Mouse (Mus musculus): ENCODE measurements around the gene Dpp10. TPM values are rescaled to one million over a fixed set of nuclear protein-coding genes. Genes with fewer than 3 reads are reported as not detected.

Gene Dpp10
- polyA plus RNA-seq, 1 experiment from 2014 or later: 0.04 TPM

GRCm38 (mm10) chr1:123801206-123801605 lies 244.2 kb downstream of the Dpp10 start:
- no peaks in the 10 kb centered on the region for H3K36me3 ChIP-seq
- H3K27me3 ChIP-seq (ENCODE audit: low read depth, poor library complexity, severe bottlenecking): no peaks in the 10 kb centered on the region
- H3K4me1 ChIP-seq: no peaks in the 10 kb centered on the region
- no peaks in the 10 kb centered on the region for H3K9me3 ChIP-seq (replicated peaks)
- no peak for DNase-seq (ENCODE audit: low spot score)
- H3K4me3 ChIP-seq: no peak overlapping the region
- H3K27ac ChIP-seq (replicated peaks): no peak overlapping the region
- WGBS: 19% methylated on average over 1 of the region's 1 CpGs

- DNase-seq (ENCODE audit: low spot score): no peak
- Histone ChIP-seq H3K36me3 (no peaks in the 10 kb centered on the region), H3K27ac (replicated peaks) (no peak overlapping the region), H3K4me3 (no peak overlapping the region), H3K27me3 (ENCODE audit: low read depth, poor library complexity, severe bottlenecking) (no peaks in the 10 kb centered on the region), H3K9me3 (replicated peaks) (no peaks in the 10 kb centered on the region), H3K4me1 (no peaks in the 10 kb centered on the region)
- 90% methylated on average over 2 of the region's 2 CpGs for WGBS
These were observed 279.8 kb downstream of the Dpp10 start for GRCm38 (mm10) chr1:123765511-123765910.

GRCm38 (mm10) chr1:123762272-123762671 lies 283.1 kb downstream of the Dpp10 start:
- H3K4me3 ChIP-seq: no peak overlapping the region
- no peak overlapping the region for H3K27ac ChIP-seq (replicated peaks)
- WGBS: 81% methylated on average over 3 of the region's 3 CpGs

GRCm38 (mm10) chr1:123756055-123756454 lies 289.3 kb downstream of the Dpp10 start:
- Histone ChIP-seq H3K4me1 (no peaks in the 10 kb centered on the region), H3K27ac (replicated peaks) (no peak overlapping the region), H3K9me3 (replicated peaks) (no peaks in the 10 kb centered on the region), H3K27me3 (ENCODE audit: low read depth, poor library complexity, severe bottlenecking) (no peaks in the 10 kb centered on the region), H3K36me3 (no peaks in the 10 kb centered on the region), H3K4me3 (no peak overlapping the region)
- DNase-seq (ENCODE audit: low spot score): no peak

More at GRCm38 (mm10) chr1:123762272-123762671, 283.1 kb downstream of the Dpp10 start:
- H3K27me3 ChIP-seq (ENCODE audit: low read depth, poor library complexity, severe bottlenecking): no peaks in the 10 kb centered on the region
- no peak for DNase-seq (ENCODE audit: low spot score)
- H3K4me1 ChIP-seq: no peaks in the 10 kb centered on the region
- no peaks in the 10 kb centered on the region for H3K9me3 ChIP-seq (replicated peaks)
- H3K36me3 ChIP-seq: no peaks in the 10 kb centered on the region

- Histone ChIP-seq H3K9me3 (replicated peaks) (no peaks in the 10 kb centered on the region), H3K27me3 (ENCODE audit: low read depth, poor library complexity, severe bottlenecking) (no peaks in the 10 kb centered on the region), H3K36me3 (no peaks in the 10 kb centered on the region), H3K27ac (replicated peaks) (no peak overlapping the region), H3K4me3 (no peak overlapping the region), H3K4me1 (no peaks in the 10 kb centered on the region)
- WGBS: 81% methylated on average over 3 of the region's 3 CpGs
- no peak for DNase-seq (ENCODE audit: low spot score)
These were observed 338.1 kb downstream of the Dpp10 start for GRCm38 (mm10) chr1:123707292-123707691.

GRCm38 (mm10) chr1:123658409-123658808 lies 386.9 kb downstream of the Dpp10 start:
- Histone ChIP-seq H3K4me1 (no peaks in the 10 kb centered on the region), H3K27me3 (ENCODE audit: low read depth, poor library complexity, severe bottlenecking) (no peaks in the 10 kb centered on the region), H3K36me3 (no peaks in the 10 kb centered on the region), H3K9me3 (replicated peaks) (no peaks in the 10 kb centered on the region), H3K27ac (replicated peaks) (no peak overlapping the region), H3K4me3 (no peak overlapping the region)
- WGBS: 83% methylated on average over 2 of the region's 2 CpGs
- no peak for DNase-seq (ENCODE audit: low spot score)

GRCm38 (mm10) chr1:123656607-123657006 lies 388.8 kb downstream of the Dpp10 start:
- 81% methylated on average over 3 of the region's 3 CpGs for WGBS
- Histone ChIP-seq H3K4me1 (no peaks in the 10 kb centered on the region), H3K4me3 (no peak overlapping the region), H3K9me3 (replicated peaks) (no peaks in the 10 kb centered on the region), H3K27ac (replicated peaks) (no peak overlapping the region), H3K27me3 (ENCODE audit: low read depth, poor library complexity, severe bottlenecking) (no peaks in the 10 kb centered on the region), H3K36me3 (no peaks in the 10 kb centered on the region)
- no peak for DNase-seq (ENCODE audit: low spot score)

- H3K27me3 ChIP-seq (ENCODE audit: low read depth, poor library complexity, severe bottlenecking): no peaks in the 10 kb centered on the region
- no peak for DNase-seq (ENCODE audit: low spot score)
- no peak overlapping the region for H3K27ac ChIP-seq (replicated peaks)
- 89% methylated on average over 1 of the region's 1 CpGs for WGBS
- no peak overlapping the region for H3K4me3 ChIP-seq
- no peaks in the 10 kb centered on the region for H3K9me3 ChIP-seq (replicated peaks)
- H3K4me1 ChIP-seq: no peaks in the 10 kb centered on the region
- H3K36me3 ChIP-seq: no peaks in the 10 kb centered on the region
These were observed 407.5 kb downstream of the Dpp10 start for GRCm38 (mm10) chr1:123637897-123638296.

- no peak overlapping the region for H3K27ac ChIP-seq (replicated peaks)
- no peaks in the 10 kb centered on the region for H3K9me3 ChIP-seq (replicated peaks)
- H3K27me3 ChIP-seq (ENCODE audit: low read depth, poor library complexity, severe bottlenecking): no peaks in the 10 kb centered on the region
- no peaks in the 10 kb centered on the region for H3K4me1 ChIP-seq
- H3K4me3 ChIP-seq: no peak overlapping the region
- no peaks in the 10 kb centered on the region for H3K36me3 ChIP-seq
- DNase-seq (ENCODE audit: low spot score): no peak
- 85% methylated on average over 3 of the region's 3 CpGs for WGBS
These were observed 417.1 kb downstream of the Dpp10 start for GRCm38 (mm10) chr1:123628268-123628667.

GRCm38 (mm10) chr1:123584857-123585256 lies 460.5 kb downstream of the Dpp10 start:
- DNase-seq (ENCODE audit: low spot score): no peak
- no peaks in the 10 kb centered on the region for H3K9me3 ChIP-seq (replicated peaks)
- H3K27ac ChIP-seq (replicated peaks): no peak overlapping the region
- H3K36me3 ChIP-seq: no peaks in the 10 kb centered on the region
- H3K4me3 ChIP-seq: no peak overlapping the region
- no peaks in the 10 kb centered on the region for H3K4me1 ChIP-seq
- H3K27me3 ChIP-seq (ENCODE audit: low read depth, poor library complexity, severe bottlenecking): no peaks in the 10 kb centered on the region

GRCm38 (mm10) chr1:123580112-123580511 lies 465.2 kb downstream of the Dpp10 start:
- H3K27me3 ChIP-seq (ENCODE audit: low read depth, poor library complexity, severe bottlenecking): no peaks in the 10 kb centered on the region
- no peak for DNase-seq (ENCODE audit: low spot score)
- H3K9me3 ChIP-seq (replicated peaks): no peaks in the 10 kb centered on the region
- no peak overlapping the region for H3K27ac ChIP-seq (replicated peaks)
- H3K36me3 ChIP-seq: no peaks in the 10 kb centered on the region
- 98% methylated on average over 2 of the region's 2 CpGs for WGBS
- no peak overlapping the region for H3K4me3 ChIP-seq
- H3K4me1 ChIP-seq: no peaks in the 10 kb centered on the region

GRCm38 (mm10) chr1:123573713-123574112 lies 471.6 kb downstream of the Dpp10 start:
- Histone ChIP-seq H3K27ac (replicated peaks) (no peak overlapping the region), H3K4me1 (no peaks in the 10 kb centered on the region), H3K9me3 (replicated peaks) (no peaks in the 10 kb centered on the region), H3K27me3 (ENCODE audit: low read depth, poor library complexity, severe bottlenecking) (no peaks in the 10 kb centered on the region), H3K36me3 (no peaks in the 10 kb centered on the region), H3K4me3 (no peak overlapping the region)
- no peak for DNase-seq (ENCODE audit: low spot score)
- WGBS: 85% methylated on average over 1 of the region's 1 CpGs

- no peaks in the 10 kb centered on the region for H3K9me3 ChIP-seq (replicated peaks)
- WGBS: 97% methylated on average over 1 of the region's 1 CpGs
- H3K4me1 ChIP-seq: no peaks in the 10 kb centered on the region
- no peak overlapping the region for H3K27ac ChIP-seq (replicated peaks)
- H3K36me3 ChIP-seq: no peaks in the 10 kb centered on the region
- DNase-seq (ENCODE audit: low spot score): no peak
- H3K4me3 ChIP-seq: no peak overlapping the region
- H3K27me3 ChIP-seq (ENCODE audit: low read depth, poor library complexity, severe bottlenecking): no peaks in the 10 kb centered on the region
These were observed 502.9 kb downstream of the Dpp10 start for GRCm38 (mm10) chr1:123542496-123542895.

- Histone ChIP-seq H3K36me3 (no peaks in the 10 kb centered on the region), H3K27me3 (ENCODE audit: low read depth, poor library complexity, severe bottlenecking) (no peaks in the 10 kb centered on the region), H3K4me1 (no peaks in the 10 kb centered on the region), H3K27ac (replicated peaks) (no peak overlapping the region), H3K9me3 (replicated peaks) (no peaks in the 10 kb centered on the region), H3K4me3 (no peak overlapping the region)
- whole genome bisulfite sequencing: 53% methylated on average over 1 of the region's 1 CpGs
- no peak for DNase-seq (ENCODE audit: low spot score)
These were observed 577.6 kb downstream of the Dpp10 start for GRCm38 (mm10) chr1:123467729-123468128.

Data from midbrain, embryonic 10.5 days (tissue).